Mouse (Mus musculus): Measurements from ENCODE around the gene Gnai3.

Gnai3 gene

GRCm38 (mm10) chr3:108083904-108084407, 62.0 kb downstream of the Gnai3 start:
- peak; percentile 29 for DNase-seq (ENCODE audit: low read depth, low spot score)

GRCm38 (mm10) chr3:108083161-108083560, 62.8 kb downstream of the Gnai3 start:
- DNase-seq (ENCODE audit: low read depth, low spot score), result no peak

GRCm38 (mm10) chr3:108082251-108082875, 63.6 kb downstream of the Gnai3 start:
- peak; percentile 45 for DNase-seq (ENCODE audit: low read depth, low spot score)

DNA sequence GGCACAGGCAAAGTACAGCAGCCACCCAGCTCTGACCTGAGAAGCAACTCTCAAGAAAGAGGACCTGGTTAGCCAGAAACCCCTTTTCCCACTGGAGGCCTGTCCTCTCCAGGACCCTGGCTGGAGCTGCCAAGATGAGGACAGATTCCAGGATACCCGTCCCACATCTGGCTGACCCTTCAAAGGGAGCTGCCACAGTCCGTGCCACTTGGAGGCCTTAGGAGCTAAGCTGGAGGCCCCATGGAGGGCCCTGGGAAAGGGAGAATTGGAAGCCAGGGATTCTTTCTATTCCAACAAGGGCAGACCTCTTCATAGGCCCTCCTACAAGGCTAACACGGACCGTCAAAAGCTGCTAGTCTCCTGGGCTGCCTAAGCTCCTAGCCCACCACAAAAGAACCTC, 64.3 kb downstream of the Gnai3 start:
- DNase-seq (ENCODE audit: low read depth, low spot score), result no peak

DNA sequence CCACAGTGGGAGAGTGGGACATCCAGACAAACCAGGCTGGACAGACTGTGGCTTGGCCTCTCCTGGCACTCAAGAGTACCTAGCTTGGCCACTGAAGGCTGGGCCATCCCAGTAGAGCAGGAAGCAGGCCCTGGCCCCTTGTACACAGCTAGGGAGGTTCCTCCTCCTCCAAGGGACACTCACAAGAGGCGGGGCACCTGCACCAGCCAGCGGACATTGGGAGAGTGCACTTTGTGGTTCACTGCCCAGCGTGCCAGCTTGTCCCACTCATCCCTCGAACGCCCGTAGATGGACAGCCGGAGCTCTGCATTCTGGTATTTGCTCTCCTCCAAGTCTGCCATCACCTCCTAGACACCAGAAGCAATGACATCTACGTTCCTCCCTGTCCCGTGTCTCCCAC, 69.1 kb downstream of the Gnai3 start:
- no peak for DNase-seq (ENCODE audit: low read depth, low spot score)

GRCm38 (mm10) chr3:108072983-108073569, 72.9 kb downstream of the Gnai3 start:
- DNase-seq (ENCODE audit: low read depth, low spot score), result no peak

DNA sequence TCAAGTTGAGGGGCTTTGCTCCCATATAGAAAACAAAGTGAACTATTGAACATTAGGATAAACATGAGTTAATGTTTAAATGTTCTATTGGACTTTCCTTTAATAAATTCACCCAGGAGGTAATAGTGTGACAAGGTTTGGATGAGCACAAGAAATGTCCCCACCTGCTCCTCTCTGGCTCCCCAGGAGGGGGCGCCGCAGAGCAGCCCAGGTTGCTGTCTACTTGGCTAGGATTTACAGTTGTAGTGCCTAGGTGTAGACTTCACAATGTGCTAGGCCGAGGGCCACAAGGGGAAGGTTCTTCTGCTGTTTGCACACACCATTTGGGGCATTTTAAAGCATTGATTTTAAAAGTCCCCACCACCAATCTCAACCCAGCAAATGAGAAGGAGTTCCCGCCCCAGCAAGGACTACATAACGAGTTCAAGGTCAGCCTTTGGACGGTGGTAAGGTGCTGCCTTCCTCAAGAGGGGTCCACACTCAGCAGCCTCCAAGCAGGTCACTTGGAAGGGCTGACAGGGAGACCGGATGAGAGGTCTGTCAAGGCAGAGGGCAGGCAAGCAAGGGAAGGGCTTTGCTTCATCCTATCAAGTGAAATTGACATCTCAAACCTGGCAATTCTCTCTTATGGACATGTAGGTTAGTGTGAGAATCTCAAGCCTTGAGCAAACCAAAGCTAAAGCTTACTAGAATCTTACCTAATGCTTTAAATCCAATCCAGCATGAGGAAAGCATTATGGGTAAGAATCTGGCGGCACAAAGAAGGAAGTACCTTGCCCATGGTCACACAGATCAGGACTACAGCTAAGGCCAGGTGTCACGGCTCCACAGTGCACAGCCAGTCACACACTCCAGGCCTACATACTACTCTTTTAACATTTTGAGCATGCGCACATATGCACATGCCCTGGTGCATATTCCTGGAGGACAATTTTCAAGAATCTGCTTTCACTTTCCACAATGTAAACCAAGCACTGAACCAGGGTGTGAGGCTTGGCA, 75.4 kb downstream of the Gnai3 start:
- peak; percentile 71 for DNase-seq (ENCODE audit: low read depth, low spot score)

DNA sequence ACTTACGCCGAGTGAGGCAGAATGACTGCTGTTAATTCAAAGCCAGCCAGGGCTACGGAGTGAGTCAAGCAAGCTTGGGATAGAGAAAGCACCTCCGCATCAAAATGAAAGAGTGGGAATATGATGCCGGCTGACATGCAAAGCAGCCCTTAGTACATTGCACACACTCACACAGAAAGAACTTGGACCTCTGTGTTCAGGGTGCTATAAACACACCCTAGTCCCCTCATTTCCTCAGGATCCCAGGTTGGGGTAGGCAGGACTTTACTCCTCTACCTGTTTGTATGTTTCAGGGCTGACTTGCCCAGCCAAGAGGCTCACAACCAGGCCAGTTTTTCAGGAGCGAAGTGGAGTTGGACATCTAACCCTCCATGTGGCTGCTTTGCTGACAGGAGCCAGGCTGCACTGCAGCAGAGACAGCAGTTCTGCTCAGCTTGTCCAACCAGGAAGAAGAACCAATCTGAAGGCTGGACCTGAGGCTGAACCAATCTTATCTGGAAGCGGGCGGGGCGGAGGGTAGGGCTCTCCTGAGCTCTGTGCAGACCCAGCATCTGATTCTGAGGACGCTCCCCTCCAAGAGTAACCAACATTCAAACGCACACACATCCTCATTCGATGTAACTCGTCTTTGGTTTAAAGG, 76.6 kb downstream of the Gnai3 start:
- DNase-seq (ENCODE audit: low read depth, low spot score), result no peak

DNA sequence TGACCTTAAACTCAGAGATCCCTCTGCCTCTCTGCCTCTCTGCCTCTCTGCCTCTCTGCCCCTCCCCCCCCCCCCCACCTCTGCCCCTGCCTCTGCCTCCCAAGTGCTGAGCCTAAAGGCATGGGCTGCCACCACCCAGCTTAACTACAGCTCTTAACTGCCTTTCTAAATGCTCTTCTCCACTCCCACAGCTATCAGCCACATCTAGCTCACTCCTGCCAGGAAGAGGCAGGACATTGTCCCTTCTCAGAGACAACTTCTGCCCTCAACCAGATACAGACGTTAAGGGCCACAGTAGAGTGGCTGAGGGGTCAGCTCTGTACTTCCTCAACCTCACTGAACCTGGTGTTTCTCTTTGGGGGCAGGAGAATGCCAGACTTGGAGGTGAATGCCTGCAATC, 77.1 kb downstream of the Gnai3 start:
- DNase-seq (ENCODE audit: low read depth, low spot score), result no peak

DNA sequence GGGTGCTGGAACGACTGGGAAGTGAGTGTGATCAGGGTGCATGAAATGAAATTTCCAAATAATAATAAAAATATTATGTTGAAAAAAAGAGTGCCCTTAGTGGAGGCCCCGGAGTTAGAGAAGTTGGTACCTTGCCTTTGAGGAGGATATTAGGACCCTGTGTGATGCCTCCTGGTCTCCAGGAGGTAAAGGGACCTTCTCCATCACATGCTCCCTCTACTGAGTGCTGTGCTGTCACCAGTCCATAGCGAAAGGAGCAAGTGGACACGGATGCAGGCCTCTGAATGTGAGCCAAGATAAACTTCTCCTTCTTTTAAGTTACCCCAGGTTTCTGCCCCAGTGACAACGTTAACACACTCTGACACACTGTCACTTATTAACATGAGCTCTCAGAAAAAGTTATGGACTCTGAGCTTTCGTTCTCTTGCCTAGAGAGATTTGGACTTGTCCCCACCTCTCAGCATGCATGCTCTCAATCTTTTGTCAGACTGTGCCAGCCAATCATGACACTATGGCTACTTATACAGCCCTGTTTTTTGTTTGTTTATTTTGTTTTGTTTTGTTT, 78.5 kb downstream of the Gnai3 start:
- no peak for DNase-seq (ENCODE audit: low read depth, low spot score)

- no peak for DNase-seq (ENCODE audit: low read depth, low spot score)
These were observed 80.4 kb downstream of the Gnai3 start for GRCm38 (mm10) chr3:108065551-108065950.

DNA sequence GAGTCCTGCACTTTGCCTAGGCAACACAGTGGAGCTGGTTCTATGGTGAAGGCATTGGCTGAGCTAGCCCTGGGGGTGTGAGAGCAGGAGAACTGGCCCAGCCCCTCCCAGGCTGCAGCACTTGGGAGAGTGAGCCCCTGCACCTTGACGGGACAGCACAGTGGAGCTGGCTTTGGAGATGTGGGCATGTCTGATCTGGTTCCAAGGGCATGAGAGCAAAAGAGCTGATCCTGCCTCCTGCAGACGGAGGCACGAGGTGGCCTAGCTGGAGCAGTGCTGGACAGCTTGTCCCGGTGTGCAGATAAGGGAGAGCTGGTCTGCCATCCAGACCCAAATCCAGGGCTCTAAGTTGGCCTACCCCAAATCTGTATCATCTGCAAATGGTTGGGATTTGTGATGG, 81.3 kb downstream of the Gnai3 start:
- DNase-seq (ENCODE audit: low read depth, low spot score), result no peak

DNA sequence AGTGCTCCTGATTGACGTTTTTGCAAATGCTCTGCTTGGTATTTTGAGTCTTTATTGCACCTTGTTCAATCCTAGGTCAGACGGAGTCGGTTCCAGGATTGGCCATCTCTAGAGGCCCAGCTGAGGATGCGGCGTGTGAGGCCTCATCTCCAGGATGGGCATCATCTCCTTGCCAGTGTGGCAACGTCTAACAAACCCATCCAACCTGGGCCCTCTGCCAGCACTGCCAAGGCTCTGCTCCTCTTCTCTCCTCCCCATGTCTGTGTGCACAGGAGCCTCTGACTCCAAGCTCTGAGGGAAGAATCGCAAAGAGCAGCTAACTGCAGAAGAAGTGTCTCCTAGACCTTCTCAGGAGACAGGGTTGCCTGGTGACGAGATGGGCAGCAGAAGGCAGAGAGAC, 83.3 kb downstream of the Gnai3 start:
- DNase-seq (ENCODE audit: low read depth, low spot score), result no peak

- DNase-seq (ENCODE audit: low read depth, low spot score), result peak; percentile 87
These were observed 84.5 kb downstream of the Gnai3 start for GRCm38 (mm10) chr3:108061420-108061819.

Measured in 3T3-L1 (cell line).